Mouse (Mus musculus): Measurements from ENCODE around the gene Slc38a8.

- no peak for TF ChIP-seq GATA1 (IDR thresholded peaks at IDR 0.05; ENCODE audit: low read length)
- no peak for TF ChIP-seq TAL1 (IDR thresholded peaks at IDR 0.05; ENCODE audit: low read length)
These were observed 27.3 kb upstream of the Slc38a8 start for GRCm38 (mm10) chr8:119528762-119529161.
